Mouse (Mus musculus): Measurements from ENCODE around the gene Phf1.

DNA sequence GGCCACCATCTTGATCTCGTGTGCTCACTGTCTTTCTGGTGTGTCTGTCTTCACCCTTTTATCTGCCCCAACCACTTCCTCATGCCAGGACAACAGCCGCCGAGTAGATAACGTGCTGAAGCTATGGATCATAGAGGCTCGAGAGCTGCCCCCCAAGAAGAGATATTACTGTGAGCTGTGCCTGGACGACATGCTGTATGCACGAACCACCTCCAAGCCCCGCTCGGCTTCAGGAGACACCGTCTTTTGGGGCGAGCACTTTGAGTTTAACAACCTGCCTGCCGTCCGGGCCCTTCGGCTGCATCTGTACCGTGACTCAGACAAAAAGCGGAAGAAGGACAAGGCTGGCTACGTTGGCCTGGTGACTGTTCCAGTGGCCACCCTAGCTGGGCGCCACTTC is 24.0 kb downstream of the Phf1 start:
- TF ChIP-seq CTCF (conservative IDR thresholded peaks at IDR 0.05; ENCODE audit: low read length) (no peak), POU5F1 (IDR thresholded peaks at IDR 0.05; ENCODE audit: borderline replicate concordance, low read length) (no peak), NANOG (IDR thresholded peaks at IDR 0.05; ENCODE audit: borderline replicate concordance, low read length) (no peak)

Measured in E14TG2a.4 (cell line).